Mouse (Mus musculus): ENCODE results near the gene F12.

- TF ChIP-seq CTCF (IDR thresholded peaks at IDR 0.05; ENCODE audit: borderline replicate concordance, control insufficient read depth, extremely low read depth, insufficient read depth, low read length, poor library complexity) (no peak), POLR2A (IDR thresholded peaks at IDR 0.05; ENCODE audit: control insufficient read depth, extremely low read depth, insufficient read depth, low read length, poor library complexity) (no peak)
Measured at GRCm38 (mm10) chr13:55474621-55475069, 48.1 kb upstream of the F12 start.
